Mouse (Mus musculus) ovary, postnatal 14 days (tissue): ENCODE results near the gene Ssbp3.

Experiments used
- DNase-seq: peaks from one replicate; pipeline ENCODE4 v3.0.0; 2022; ENCODE audit warnings: low spot score

Ssbp3 gene

DNA sequence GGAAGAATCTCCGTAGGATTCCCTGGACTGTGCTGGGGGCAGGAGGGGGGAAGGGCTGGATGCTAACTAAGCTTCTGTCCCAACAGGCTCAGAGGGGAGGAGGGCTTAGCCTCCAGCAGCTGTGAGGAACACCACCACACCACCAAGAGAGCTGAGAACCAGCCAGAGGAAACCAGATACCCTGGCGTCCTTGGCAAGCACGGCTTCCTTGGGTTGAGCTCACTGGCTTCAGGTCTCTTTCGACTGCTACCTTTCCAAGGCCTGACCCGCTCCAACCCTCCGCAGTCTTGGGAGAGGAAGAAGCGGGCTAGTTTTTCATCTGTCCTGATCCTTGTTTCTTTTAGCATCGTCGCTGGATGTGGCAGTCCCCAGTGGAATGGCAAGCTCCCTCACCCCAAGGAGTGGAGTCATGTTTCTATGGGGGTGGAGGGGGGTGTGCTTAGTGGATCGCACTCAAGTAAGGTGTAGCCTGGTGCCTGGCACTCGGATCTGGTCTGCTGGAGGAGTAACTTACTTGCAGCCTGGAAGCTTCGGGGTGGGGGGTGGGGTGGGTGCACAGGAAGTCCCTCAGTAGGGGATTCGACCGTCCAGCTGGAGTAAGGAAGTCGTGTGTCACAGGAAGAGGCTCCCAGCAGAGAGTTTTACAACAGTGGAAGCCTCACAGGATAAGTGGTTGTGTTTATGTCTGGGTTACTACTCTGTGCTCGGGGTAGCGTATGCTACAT, 2.6 kb upstream of the Ssbp3 start:
- DNase-seq, result peak; percentile 23

DNA sequence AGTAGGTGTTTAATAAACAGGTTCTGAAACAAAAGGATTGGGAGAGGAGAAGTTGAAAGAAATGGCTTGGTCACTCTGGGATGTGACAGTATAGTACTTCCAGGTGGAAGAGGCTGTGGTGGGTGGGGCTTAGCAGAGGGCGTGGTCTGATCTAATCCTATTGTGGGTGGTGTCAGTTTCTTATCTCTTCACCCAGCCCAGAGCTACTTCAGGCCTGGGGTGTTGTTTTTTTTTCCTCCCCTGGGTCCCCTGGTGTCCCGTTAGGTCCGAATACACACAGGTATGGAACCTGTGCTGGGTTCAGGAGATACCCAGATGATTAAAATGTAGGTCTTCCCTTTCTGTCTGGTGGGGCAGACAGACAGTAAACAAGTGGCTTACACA, 2.1 kb upstream of the Ssbp3 start:
- peak; percentile 39 for DNase-seq

DNA sequence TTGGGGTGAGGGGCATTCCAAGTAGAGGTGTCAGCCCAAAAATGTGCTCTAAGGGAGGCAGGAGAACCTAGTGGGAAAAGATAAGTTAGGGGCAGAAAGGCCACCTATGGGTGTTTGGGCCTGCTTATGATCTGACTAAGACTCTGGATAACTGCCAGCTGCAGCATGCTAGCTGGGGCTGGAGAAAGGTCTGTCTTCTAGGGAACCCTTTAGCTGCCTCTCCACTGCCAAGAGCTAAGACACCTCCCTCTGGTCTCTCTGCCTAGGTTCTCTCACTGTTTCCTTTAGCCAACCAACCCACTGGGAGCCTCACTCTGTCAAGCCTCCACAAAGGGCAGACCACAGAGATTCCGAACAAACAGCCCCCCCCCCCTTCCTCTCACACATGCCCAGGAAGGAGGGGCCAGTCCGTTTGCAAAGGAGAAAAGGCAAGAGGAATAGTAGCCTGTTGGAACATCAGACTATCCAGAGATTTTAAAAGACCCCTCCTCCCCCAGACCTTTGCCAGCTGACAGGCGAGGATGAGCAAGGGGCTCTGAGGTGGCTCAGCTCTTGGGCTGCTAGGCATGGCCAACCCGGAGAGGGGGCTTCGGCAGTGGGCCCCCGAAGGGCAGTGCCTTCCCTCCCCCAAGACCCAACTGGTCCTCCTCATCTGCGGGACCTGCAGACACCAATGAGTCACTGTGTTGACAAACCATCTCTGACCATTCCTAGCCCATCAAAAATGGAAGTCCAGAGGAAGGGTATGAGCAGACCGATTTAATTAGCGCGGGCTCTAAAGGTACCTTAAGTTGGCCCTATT, 1.4 kb upstream of the Ssbp3 start:
- DNase-seq, result peak; percentile 63

DNA sequence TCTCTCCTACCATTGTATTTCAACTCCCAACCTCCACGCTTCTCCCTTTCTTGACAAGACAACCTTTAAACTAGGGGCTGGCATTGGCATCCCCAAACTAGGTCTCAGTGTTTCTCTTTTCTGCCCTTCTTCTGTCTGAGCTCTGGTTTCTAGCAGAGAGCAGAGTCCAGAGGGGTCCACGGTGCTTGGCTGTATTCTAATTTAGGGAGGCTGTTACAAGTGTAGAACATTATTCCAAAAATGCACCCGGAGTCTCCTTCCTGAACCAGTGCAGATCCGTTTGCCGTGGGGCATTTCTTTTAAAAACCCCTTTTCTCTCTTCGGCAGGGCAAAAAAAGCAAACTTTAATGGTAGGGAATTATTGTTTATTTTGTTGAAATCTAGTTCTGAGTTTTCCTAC, 704 bp upstream of the Ssbp3 start:
- peak; percentile 34 for DNase-seq

DNA sequence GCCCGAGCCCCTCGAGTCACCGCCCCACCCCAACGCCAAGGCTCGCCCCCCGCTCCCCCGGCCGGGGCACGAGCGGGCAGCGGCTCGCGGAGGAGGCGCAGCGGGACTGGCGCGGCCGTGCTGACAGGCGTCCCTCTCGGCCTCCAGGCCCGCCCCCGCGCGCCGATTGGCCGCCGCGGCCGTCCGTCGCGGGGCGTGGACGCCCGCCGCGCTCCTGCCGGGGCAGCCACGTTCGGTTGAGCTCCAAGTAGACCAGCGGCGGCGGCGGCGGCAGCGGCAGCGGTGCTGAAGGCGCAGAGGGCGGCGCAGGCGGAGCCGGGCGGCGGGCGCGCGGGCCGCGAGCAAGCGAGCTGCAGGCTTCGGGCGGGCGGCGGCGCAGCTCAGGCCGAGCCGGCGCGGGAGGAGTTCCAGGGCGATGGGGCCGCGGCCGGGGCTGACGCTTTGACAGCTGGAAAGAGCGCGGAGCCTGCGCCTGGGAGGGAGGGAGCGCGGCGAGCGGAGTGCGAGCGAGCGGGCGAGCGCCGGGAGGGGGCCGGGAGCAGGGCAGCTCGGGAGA, 823 bp downstream of the Ssbp3 start:
- peak; percentile 92 for DNase-seq

DNA sequence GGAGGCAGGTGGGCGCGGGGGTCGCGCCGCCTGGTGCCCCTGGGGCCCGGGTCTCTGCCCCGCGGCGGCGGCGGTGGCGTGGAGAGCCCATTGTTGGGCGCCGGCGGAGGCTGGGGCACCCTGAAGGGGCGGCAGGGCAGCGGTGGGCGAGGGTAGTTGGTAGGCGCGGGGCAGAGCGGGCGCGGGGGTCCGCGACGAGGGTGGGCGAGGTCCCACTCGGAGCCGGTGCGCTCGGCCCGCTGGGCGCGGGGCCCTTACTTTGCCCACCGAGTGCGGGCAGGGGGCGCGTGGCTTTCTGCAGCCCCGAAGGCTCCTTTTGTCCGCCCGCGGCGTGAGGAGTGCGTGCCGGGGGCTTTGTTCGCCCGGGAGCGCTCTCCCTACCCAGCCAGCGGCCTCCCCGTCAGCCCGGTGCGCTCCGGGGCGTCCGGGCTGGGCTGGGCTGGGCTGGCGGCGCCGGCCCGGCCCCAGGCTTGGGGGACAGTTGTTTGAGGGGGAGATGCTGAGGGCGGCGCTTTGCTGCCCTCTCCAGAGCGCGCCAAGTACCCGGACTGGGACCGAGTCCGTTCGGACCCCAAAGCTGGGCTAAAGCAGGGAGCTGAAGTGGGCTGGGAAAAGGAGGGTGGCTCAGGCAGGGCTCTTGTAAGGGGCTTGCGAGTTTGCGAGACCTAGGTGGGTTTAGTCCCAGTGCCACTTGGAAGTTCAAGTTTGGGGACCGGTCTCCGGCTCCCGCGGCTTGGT, 1.6 kb downstream of the Ssbp3 start:
- DNase-seq, result no peak

DNA sequence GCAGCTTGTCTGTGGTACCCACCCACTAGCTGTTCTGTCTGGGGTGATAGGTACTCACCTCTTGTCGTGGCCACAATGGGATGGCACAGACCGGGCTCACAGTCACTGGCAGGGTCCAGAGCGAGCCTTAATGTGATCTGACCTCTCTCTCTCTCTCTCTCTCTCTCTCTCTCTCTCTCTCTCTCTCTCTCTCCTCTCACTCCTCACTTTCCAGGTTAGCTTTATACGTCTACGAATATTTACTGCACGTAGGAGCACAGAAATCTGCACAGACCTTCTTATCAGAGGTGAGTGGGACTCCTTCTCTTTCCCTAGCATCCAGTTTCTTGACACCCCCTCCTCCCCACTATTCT, 2.2 kb downstream of the Ssbp3 start:
- DNase-seq, result no peak

DNA sequence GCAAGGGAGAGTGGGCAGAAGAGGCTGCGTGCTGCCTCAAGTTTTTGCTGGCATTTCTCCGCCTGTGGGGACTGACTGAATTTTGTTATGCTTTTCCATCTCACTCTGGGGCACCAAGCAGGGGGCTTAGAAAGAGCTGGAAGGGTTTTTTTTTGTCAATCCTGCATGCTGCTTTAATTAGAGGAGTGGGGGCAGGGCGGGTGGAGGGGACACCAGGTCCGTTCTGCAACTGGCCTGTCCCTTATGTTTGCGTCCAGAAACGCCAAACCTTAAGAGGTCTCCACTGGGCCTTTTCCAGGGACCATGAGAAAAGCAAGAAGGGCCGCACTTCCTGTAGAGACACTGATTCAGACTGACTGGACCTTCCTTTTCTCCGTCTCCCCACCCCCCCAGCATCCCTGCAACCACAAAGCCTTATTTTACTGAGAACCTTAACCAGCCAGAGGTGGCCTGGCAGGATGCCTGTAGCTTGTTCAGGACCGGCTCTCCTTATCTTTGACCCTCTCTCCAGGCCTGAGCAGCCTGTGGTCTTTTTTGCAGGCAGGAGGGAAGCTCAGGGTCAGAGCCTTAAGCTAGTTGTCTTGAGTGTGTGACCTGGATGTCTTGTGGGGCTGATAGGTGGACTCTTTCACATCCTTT, 3.0 kb downstream of the Ssbp3 start:
- no peak for DNase-seq

DNA sequence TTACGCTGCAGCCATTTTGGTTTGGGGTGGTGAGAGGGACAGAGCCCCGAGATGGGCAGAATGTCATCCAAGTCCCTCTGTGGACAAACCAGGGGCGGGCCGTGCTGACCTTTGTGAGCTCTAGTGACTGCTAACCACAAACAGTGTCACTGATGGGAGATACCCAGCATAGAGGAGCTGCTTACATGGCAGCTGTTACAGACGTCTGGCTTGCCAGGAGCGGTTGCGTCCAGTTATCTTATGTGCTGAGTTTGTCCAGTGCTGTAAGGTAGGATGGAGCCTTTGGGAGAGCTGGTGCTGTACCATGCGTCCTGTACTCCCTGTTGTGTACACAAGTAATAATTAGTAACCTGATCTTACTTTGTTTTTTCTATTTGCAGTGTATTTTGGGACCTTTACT, 4.8 kb downstream of the Ssbp3 start:
- no peak for DNase-seq

DNA sequence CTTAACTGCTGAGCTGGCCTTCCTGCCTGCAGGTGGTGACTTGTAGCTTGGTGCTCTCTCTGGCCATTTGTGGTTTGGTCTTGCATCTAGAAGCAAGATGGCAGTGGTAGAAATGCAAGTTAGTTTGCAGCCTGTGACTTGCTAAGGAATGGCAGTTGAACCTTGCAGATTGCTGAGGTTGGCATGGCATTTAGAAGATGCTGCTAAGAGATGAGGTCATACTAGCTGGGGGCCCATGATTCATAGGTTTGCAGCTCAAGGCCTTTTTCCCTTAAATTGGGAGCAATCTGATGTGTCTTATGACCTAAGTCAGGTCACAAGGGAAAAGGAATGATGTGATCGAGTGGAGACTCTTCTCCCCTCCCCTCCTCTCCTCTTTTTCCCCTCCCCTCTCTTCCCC, 7.8 kb downstream of the Ssbp3 start:
- no peak for DNase-seq

DNA sequence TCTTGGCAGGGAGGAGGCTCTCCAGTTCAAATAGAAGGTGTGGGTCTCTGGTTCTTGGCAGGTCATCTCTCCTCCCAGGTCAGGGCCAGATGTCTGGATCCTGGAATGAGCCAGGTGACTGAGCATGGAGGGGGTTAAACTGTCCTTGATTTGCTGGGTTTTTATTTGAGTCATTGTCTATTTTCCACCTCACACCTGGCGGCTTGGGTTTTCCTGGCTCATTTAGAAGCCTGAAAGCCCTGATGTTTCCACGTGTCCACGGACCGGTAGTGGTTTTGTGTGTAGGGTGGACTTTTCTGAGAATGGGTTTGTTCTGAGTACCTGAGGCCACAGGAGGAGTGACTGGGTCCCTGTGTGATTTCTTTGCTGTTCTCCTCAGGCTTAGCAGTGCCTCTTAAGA, 9.6 kb downstream of the Ssbp3 start:
- DNase-seq, result no peak

DNA sequence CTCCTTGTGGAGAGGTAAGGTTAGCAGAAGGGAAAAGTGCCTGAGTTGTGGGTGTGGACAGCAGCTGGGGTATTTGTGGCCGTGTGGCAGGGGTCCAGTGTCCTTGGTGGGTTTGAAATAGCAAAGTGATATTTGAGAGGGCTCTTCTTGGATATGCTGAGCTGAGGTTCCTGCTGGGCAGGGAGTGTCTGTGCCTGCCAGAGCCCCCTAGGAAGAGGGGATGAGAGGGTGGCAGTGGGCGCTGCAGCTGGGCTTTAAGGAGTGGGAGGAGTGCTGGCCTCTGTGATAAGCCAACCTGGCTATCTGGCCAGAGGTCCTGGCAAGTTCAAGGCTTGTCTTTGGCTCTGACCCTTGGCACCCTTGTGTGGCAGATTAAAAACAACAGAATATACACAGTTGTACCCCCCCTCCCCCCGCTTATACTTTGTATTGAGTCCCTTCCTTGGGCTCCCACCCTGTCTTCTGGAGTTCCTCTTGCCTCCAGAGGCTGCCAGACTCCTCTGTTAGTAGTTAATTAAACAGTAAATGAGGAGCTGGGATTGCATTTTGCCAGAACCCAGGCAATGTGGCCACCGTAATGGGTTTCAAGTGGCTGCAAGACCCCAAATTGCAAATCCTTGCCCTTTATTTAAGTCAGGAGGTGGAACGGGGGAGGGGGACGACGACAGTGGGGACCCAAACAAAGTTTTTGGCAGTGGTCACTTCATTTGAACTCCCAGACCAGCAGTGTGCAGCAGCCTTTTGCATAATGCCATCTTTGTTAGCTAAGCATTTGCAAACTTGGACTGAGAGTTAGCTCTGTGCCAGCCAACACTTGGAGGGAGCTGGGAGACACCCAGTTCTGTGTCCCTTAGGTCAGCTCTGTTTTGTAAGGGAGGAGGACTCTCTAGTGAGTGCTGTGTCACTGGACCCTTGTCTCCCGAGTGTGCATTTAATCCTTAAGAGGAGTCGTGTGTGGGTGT, 11.2 kb downstream of the Ssbp3 start:
- no peak for DNase-seq

DNA sequence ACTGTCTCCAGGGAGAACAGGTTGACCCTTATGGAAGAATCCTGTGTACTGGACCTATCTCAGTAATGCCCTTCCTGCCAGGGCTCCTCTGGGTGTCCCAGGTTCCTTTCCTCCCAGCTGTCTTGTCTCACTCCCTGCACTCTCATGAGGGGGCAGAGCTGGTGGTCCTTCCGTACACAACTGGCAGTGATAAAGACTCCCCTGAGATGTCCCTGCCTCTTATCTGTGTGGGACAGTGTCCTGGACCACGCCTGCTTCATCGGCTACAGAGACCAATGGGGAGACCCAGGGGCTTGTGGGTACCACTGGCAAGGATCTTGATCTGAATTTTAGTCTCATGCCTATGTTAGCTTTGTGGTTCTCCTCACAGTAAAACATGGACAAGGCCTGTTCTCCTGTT, 12.4 kb downstream of the Ssbp3 start:
- no peak for DNase-seq

DNA sequence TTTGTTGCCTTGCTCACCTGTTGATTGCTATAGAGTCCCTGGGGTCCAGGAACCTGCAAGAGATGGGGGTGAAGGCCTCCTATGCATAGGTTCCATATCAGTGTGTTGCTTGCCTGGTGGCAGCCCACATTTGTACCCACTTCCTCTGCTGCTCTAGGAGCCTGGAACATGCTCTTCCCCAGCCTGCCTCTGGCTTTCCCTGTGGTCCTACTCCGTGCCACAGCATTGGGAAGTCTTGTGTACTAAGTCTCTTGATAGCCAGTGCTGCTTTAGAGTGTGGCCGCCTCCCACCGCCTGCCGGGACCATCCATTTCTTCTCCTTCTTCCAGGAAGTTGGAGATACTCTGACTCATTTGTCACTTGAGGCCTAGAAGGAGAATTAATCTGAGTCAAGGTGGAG, 13.7 kb downstream of the Ssbp3 start:
- no peak for DNase-seq

DNA sequence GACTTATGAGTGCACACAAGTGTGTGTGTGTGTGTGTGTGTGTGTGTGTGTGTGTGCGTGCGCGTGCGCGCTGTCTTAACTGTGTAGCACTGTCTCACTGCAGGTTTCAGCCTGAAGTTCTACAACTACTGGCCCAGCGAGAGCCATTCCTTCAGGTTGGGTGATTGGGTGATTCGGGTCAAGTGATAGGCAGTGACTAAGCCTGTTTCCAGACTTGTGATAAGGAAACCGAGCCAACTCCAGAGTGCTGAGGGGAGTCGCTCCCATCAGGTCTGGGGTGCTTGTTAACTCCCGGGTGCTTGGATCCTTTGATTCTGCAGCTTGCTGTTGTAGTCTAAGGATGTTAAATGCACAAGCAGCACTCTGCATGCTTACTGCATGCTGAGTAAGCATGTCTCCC, 14.4 kb downstream of the Ssbp3 start:
- DNase-seq, result no peak

DNA sequence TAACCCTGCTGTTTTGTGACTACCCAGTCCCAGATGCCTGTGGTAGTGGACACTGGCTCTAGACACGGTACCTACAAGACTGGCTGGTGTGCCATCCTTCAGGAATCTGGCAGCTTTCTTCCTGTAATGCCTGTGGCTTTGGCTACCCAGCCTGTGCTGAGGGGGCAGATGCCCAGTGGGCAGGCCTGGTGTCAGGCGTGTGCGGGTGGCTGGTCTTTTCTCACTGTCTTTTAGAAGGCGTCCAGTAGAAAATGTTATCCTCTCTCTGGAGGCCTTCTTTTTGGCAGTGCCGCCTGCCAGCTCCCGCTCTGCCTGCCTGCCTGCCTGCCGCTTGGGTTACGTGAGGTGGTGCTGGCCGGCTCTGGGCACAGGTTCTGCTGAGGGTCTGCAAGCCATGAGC, 15.9 kb downstream of the Ssbp3 start:
- no peak for DNase-seq

DNA sequence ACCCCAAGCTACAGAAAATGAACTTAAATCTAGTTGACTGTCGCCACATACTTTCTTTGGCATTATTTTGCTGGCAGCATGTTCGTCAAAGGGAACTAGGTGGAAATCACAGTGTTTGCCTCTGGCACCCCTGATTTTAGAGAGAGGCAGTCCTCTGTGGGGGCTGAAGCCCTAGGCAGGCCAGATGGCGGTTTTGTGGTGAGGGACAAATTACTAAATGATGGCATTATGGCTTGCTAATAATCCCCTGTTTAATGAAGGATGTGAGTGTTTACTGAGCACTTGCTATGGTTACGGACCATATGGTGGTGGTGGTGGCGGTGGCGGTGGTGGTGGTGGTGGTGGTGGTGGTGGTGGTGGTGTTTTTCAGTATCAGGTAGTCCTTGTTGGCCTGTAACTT, 16.5 kb downstream of the Ssbp3 start:
- no peak for DNase-seq

DNA sequence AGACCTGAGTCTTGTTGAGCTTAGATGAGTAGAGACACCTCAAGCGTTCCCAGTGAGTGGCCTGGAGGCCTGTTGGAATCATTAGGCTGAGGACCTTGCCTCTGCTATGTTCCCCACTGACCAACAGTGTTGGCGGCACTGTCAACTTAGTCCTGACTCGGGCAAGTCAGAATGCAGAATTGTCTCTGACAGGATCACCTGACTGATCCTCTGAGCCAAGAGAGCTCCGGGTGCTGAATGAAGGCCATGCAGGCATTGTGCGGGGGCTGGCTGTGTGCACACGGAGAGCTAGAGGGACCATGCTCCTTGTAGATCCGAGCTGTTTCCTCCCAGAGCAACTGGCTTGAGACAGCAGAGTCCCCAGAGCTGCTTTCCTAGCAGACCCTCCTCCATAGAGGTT, 18.5 kb downstream of the Ssbp3 start:
- DNase-seq, result no peak

DNA sequence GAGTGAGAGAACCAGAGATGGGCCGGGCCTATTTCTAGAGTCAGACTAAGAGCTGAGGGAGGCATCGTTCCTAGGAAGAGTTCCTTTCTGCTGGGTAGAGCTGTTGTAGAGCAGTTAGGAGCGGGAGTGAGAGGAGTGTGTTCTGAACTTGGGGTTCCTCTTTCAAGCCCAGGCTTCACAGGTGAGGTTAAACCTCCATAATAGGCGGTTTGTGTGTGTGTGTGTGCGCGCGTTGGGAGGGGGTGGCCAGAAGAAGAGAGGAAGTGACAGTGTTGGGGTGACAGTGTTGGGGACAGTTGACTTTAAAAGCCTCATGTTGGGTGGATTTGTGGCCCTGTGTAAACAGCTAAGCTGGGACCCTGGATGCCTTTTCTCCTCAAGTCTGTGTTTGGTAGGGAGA, 22.1 kb downstream of the Ssbp3 start:
- no peak for DNase-seq

DNA sequence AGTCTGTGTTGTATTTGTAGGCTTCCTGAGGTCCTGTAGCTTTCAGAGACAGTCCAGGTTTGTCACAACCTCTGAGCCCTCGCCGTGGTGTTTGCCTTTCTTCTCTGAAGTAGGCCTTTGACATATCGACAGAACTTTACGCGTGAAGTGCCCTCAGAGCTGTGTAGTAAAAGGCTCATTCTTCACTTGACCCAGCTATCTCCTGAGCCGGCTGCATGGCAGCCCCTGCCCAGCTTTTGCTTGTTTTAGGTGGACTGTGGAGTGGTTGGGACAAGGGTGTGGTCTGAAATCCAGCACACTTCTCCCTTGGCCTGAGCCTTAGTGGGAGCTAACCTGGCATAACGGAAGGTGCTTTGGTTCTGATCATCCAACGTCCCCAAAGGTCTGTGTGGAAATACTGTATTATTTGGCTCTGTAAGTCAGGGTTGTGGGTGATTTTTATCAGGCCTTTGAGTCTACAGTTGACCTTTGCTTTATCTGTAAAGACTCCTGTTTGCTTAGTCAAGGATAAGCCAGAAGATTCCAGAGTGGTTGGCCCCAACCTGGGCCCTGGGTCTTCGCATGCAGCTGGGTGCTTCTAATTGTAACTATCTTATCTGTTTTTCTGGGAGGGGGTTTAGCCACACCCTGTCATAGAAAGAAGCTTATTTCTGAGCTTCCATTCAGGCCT, 23.4 kb downstream of the Ssbp3 start:
- no peak for DNase-seq
